Mouse (Mus musculus) frontal cortex, postnatal 10 days (tissue): Measurements from ENCODE around the gene Vwc2.

Experiments
- DNase-seq, 2 experiments: peaks; one replicate each; pipeline ENCODE4 v3.0.0; 2022; ENCODE audit warnings: low spot score in 2 of 2, mixed read lengths in 1 of 2

The Vwc2 gene

GRCm38 (mm10) chr11:11113576-11114233 lies at the start of gene Vwc2:
Gene Vwc2 (plus strand): TSS chr11:11114223.
- DNase-seq, result peak in 1 of 2 experiments; percentile 37

GRCm38 (mm10) chr11:11088162-11088756 lies 25.8 kb upstream of the Vwc2 start:
- DNase-seq, result no peak

DNA sequence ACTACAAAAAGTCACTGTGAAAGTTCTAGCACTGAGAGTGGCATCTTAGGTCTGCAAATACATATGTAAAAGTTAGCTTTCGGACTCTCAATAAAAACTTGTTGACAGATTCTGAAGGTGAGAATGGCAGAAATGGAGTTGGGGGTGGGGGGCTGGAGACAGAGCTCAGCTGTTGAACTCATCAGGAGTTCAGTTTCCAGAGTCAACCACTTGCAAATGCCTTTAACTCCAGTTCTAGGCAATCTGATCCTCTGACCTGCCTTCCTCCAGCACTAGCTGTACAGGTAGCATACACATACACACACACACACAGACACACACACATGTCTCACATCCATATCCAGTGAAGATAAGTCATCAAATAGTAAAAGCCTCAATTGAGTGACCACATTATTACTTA lies 16.4 kb upstream of the Vwc2 start:
- no peak for DNase-seq

DNA sequence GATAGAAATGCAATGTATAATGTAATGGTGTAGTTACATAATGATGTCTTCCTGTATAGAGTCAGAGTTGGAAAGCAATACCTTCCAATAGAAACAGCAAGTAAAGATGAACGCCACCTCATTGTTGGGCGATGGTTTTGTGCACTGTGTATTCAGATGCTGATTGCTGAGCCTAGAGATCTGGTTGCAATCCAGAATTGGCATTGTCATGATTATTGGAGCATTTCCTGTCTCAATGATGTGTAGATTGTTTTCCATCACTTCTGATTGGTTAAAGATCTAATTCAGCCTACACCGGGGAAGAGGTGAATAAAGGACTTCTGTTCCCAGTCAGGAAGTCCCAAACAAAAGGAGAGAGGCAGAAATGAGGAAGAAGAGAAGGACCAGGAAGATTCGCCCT lies 15.7 kb upstream of the Vwc2 start:
- no peak for DNase-seq

DNA sequence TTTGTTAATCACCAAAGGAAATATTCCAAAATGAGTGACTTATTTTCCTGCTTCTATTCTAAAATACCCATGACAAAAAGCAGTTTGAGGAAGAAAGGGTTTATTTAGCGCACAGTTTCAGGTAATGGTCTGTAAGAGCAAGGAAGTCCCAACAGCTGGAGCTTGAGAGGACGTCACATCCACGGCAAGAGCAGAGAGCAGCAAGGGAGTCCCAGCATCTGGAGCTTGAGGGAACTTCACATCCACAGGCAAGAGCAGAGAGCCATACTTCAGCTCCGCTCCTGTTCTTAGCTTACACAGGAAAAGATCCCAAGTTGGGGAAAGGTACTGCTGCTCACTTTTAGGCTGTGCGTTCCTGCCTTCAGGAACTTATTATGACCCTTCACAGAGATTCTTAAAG lies 15.0 kb upstream of the Vwc2 start:
- DNase-seq, result no peak

DNA sequence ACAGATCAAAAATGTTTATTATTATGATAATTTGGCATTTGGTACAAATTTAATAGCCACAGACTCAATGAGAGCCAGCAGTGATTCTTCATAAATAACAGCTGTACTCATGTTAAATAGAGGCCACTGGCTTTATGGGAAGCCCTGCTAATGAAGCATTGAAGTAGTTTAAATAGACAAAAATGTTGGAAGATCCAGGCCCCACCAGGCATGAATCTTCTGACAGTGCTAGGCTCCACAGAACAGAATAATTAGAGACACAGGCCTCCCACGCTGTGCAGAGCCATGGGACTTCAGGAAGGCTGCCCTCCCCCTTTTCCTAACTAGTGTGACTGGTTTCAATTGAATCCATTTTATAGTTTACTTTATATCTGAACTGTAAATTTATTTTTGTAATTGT lies 11.8 kb upstream of the Vwc2 start:
- DNase-seq, result no peak

GRCm38 (mm10) chr11:11102620-11103019 lies 11.4 kb upstream of the Vwc2 start:
- no peak for DNase-seq

GRCm38 (mm10) chr11:11108922-11109321 lies 5.1 kb upstream of the Vwc2 start:
- DNase-seq, result no peak

DNA sequence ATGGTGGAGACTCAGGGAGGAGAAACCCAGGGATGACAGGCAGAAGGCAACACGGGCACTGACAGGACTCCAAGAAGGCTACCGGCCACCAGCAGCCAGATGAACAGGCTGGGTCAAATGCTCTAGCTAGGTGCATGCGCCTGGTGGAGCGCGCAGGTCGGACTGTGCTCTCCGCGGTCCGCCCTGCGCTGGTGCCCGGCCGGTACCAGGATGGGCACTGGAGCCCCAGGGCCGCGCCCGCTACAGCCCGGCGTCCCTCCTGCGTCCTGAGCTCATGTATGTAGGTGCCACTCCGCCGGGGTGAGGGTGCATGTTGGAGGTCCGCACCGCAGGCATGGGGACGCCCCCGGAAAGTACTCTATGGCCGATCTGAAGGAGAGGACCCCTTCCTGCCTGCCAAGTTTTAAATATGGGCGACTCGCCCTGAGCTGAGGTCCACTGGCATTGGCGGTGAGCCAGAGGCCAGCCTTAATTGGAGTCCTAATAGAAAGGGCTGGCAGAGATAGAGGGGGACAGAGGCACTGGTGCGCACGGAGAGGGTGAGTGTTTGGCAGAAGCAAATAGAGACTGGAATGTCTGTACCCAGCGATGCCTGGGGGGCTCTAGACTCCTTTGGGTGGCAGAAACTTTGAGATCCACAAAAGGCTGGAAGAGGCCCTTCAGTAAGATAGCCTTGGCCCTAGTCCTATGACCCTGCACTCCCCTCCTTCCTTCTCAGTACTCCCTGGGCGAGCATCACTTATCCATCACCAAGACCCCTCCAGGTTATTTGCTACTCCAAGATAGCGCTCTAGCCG lies 409 bp downstream of the Vwc2 start:
- DNase-seq, result peak in 1 of 2 experiments; percentile 14

DNA sequence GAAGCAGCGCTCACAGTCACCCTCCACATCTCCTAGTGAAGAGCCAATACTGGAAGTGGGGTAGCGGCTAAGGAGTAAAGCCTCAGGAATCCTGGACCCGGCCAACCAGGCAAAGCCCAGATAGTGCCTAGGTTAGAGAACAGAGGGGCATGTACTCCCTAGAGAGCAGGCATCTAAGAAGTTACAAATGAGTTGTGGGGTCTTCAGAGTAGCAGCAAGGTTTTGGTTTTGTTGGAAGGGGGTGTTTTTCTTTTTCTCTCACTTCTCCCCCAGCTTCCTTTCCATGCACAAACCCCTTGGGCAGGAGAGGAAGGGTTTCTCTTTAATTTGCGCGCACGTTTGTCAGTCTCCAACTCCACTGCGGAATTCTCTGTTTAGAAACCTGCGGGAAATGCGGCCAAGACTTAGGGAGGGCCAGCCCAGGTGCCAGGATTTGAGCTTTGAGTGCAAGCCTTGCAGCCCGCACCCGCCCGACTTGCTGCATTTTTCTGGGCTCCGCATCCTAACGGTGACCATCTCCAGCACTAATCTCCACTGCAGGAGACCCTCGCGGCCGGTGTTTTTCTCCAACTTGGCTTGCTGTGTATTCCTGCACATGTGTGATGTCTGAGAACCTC lies 1.1 kb downstream of the Vwc2 start:
- DNase-seq, result peak in 1 of 2 experiments; percentile 6

- DNase-seq, result peak in 1 of 2 experiments; percentile 36
Observed at GRCm38 (mm10) chr11:11115648-11116590, 1.9 kb downstream of the Vwc2 start.

DNA sequence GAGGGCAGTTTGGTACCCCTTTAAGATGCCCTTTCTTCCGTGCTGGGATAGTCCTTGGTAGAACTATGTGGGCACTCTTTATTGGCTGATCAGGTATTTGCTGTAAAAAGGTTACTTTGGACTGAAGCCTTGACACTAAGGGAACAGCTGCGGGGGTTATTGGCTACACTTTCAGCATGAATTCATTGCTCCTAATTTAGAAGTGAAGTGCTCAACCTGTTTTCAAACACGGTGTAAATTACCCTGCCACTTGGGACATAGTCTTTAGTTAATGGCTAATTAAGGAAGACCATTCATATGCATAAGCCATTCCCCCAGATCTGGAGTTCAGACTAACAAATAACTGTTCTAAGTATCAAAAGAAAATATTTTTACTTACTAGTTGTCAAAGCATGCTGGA lies 2.7 kb downstream of the Vwc2 start:
- no peak for DNase-seq

- DNase-seq, result no peak
Observed at GRCm38 (mm10) chr11:11122866-11123265, 8.8 kb downstream of the Vwc2 start.

- DNase-seq, result peak in 1 of 2 experiments; percentile 45
Observed at GRCm38 (mm10) chr11:11131414-11132077, 17.5 kb downstream of the Vwc2 start.

GRCm38 (mm10) chr11:11140622-11141021 lies 26.6 kb downstream of the Vwc2 start:
- no peak for DNase-seq

DNA sequence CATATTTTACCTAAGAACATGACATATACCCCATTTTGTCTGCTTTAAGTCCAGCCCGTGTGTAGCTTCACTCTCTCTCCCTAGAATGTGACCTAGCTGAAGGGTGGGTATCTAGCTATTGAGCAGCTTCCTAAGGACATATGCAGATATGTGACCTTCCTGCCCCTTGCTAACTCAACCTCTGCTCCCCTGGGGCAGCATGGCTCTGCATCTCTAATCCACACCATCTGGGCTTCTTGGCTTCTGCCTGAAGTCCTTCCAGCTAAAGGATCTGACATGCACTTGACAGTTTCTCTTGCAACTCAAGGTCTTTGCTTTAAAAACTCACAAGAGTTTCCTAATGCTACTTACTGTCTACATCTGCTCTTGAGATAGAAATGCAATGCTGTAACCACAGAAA lies 38.7 kb downstream of the Vwc2 start:
- no peak for DNase-seq

- DNase-seq, result no peak
Observed at GRCm38 (mm10) chr11:11171396-11171795, 57.4 kb downstream of the Vwc2 start.

GRCm38 (mm10) chr11:11175259-11175658 lies 61.2 kb downstream of the Vwc2 start:
- DNase-seq, result no peak

DNA sequence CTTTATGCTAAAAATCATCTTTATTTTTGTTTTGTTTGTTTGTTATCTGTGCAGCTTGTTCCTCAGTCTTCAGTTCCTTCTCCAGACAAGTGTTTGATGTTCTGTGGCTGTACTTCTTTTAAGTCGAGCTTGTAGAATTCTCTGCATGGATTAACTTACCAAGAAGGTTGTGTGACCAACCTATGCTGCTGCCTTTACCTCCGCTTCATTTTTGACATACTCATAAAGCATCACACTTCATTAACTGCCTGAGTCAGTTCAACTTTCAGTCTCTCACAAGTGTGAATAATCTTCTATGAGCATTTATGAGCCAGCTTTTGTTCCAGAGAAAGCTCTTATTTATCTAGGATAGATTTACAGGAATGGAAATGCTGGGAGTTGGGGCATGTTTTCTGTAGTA lies 68.7 kb downstream of the Vwc2 start:
- DNase-seq, result no peak

- no peak for DNase-seq
Observed at GRCm38 (mm10) chr11:11223162-11223561, 109.1 kb downstream of the Vwc2 start.

- DNase-seq, result no peak
Observed at GRCm38 (mm10) chr11:11239346-11239745, 125.3 kb downstream of the Vwc2 start.
